Mouse (Mus musculus) central nervous system, embryonic 18 days (tissue): Measurements from ENCODE around the gene Ccdc107. TPM values are rescaled to one million over a fixed set of nuclear protein-coding genes. Genes with fewer than 3 reads are reported as not detected.

Source experiments
- polyA plus RNA-seq: library from polyadenylated mRNA; depleted of rRNA; stranded (reverse); fragments of >200 nt; gene quantifications from 2 replicates; pipeline ENCODE4 v1.2.3, GENCODE M21; 2012; rRNA removed

The Ccdc107 gene
- polyA plus RNA-seq: 101 and 113 TPM in 2 replicates

GRCm38 (mm10) chr4:43492821-43493185, at the start of gene Ccdc107:
TSS of gene Ccdc107 (plus strand) at chr4:43492900.

GRCm38 (mm10) chr4:43454041-43454836, 38.5 kb upstream of the Ccdc107 start, which contains the start of gene Cd72:
TSS of gene Cd72 (minus strand) at chr4:43454628.

GRCm38 (mm10) chr4:43483535-43484091, 9.1 kb upstream of the Ccdc107 start, which contains the start of gene Sit1:
TSS of gene Sit1 (minus strand) at chr4:43483734.

GRCm38 (mm10) chr4:43499407-43500333, 7.0 kb downstream of the Ccdc107 start, which contains the start of gene Arhgef39:
TSS of gene Arhgef39 (minus strand) at chr4:43499695.

GRCm38 (mm10) chr4:43506536-43507185, 14.0 kb downstream of the Ccdc107 start, which contains the start of gene Car9:
TSS of gene Car9 (plus strand) at chr4:43506966.

Other genes starting within 250 kb of the Ccdc107 start
- gene Atp8b5, start 225.7 kb upstream of the Ccdc107 start, polyA plus RNA-seq: 1.2 and 1.4 TPM in 2 replicates
- gene Rusc2, start 110.9 kb upstream of the Ccdc107 start, polyA plus RNA-seq: 49.6 and 65.2 TPM in 2 replicates
- gene Fam166b, start 63.8 kb upstream of the Ccdc107 start, polyA plus RNA-seq: 2.2 and 2.9 TPM in 2 replicates
- gene Tesk1, start 51.0 kb upstream of the Ccdc107 start, polyA plus RNA-seq: 71.9 and 81.1 TPM in 2 replicates
- 0.18 and 0.72 TPM in 2 replicates for gene Cd72, start 38.3 kb upstream of the Ccdc107 start, polyA plus RNA-seq
- 0.09 and 0.19 TPM in 2 replicates for gene Sit1, start 9.2 kb upstream of the Ccdc107 start, polyA plus RNA-seq
- gene Arhgef39, start 6.8 kb downstream of the Ccdc107 start, polyA plus RNA-seq: 10.2 and 13.0 TPM in 2 replicates
- gene Car9, start 14.1 kb downstream of the Ccdc107 start, polyA plus RNA-seq: 0.35 and 0.60 TPM in 2 replicates
- gene Tpm2, start 30.9 kb downstream of the Ccdc107 start, polyA plus RNA-seq: 9.1 and 53.0 TPM in 2 replicates
- 54.1 and 62.0 TPM in 2 replicates for gene Creb3, start 69.4 kb downstream of the Ccdc107 start, polyA plus RNA-seq
- 55.2 and 59.4 TPM in 2 replicates for gene Tln1, start 69.8 kb downstream of the Ccdc107 start, polyA plus RNA-seq
- 34.5 and 36.5 TPM in 2 replicates for gene Rgp1, start 85.8 kb downstream of the Ccdc107 start, polyA plus RNA-seq
- gene Gba2, start 86.0 kb downstream of the Ccdc107 start, polyA plus RNA-seq: 94.5 and 96.8 TPM in 2 replicates
- not detected in 2 replicates for gene Msmp, start 91.6 kb downstream of the Ccdc107 start, polyA plus RNA-seq
- 71.9 and 77.8 TPM in 2 replicates for gene Npr2, start 139.0 kb downstream of the Ccdc107 start, polyA plus RNA-seq
- gene Spag8, start 160.7 kb downstream of the Ccdc107 start, polyA plus RNA-seq: 6.9 and 7.0 TPM in 2 replicates
- gene Hint2, start 163.6 kb downstream of the Ccdc107 start, polyA plus RNA-seq: 45.5 and 47.2 TPM in 2 replicates
- 18.2 and 24.2 TPM in 2 replicates for gene Tmem8b, start 176.1 kb downstream of the Ccdc107 start, polyA plus RNA-seq
- gene Fam221b, start 176.2 kb downstream of the Ccdc107 start, polyA plus RNA-seq: 0.30 and 0.33 TPM in 2 replicates
- gene Olfr70, start 207.9 kb downstream of the Ccdc107 start, polyA plus RNA-seq: not detected in 2 replicates
- not detected in 2 replicates for gene Olfr71, start 217.4 kb downstream of the Ccdc107 start, polyA plus RNA-seq
- 0.53 and 0.57 TPM in 2 replicates for gene Hrct1, start 234.3 kb downstream of the Ccdc107 start, polyA plus RNA-seq
- 0.23 and 0.47 TPM in 2 replicates for gene Spaar, start 237.1 kb downstream of the Ccdc107 start, polyA plus RNA-seq